Mouse (Mus musculus) limb, embryonic 12.5 days (tissue): ENCODE results near the gene U2surp. TPM values are rescaled to one million over a fixed set of nuclear protein-coding genes. Genes with fewer than 3 reads are reported as not detected.

Experiments
- polyA plus RNA-seq: library from polyadenylated mRNA; unstranded; fragments of >200 nt; fragmentation: Nextera tagmentation; extraction: Ambion mirVana; gene quantifications from 2 replicates; pipeline ENCODE4 v1.2.1, GENCODE M21; 2016

Gene U2surp
- polyA plus RNA-seq, 1 experiment from 2014 or later = 175 TPM

Other genes starting within 250 kb of the U2surp start
- gene Chst2, start 105.3 kb downstream of the U2surp start, polyA plus RNA-seq = 9.0 and 10.1 TPM in 2 replicates
- gene Paqr9, start 47.7 kb upstream of the U2surp start, polyA plus RNA-seq = 0.20 and 0.31 TPM in 2 replicates
- 10.4 and 12.8 TPM in 2 replicates for gene Pcolce2, start 125.6 kb upstream of the U2surp start, polyA plus RNA-seq
- 3.8 and 4.5 TPM in 2 replicates for gene Trpc1, start 238.4 kb upstream of the U2surp start, polyA plus RNA-seq